Mouse (Mus musculus) hindbrain, embryonic 10.5 days (tissue): Measurements from ENCODE around the gene Csrp3. TPM values are rescaled to one million over a fixed set of nuclear protein-coding genes. Genes with fewer than 3 reads are reported as not detected.

Experiments
- DNase-seq: peaks from one replicate; pipeline ENCODE4 v3.0.0-alpha.2; 2017; ENCODE audit warnings: low spot score
- H3K27ac ChIP-seq: fragments of 300-500 bp; sonication (generic); 2 replicates; pipeline ENCODE4 v1.5.1; 2016; ENCODE audit warnings: mild to moderate bottlenecking, moderate library complexity
- H3K27me3 ChIP-seq: fragments of 300-500 bp; sonication (generic); 2 replicates; pipeline ENCODE4 v1.6.1; 2016; ENCODE audit warnings: mild to moderate bottlenecking; ENCODE audit not compliant: poor library complexity, insufficient read depth, severe bottlenecking
- H3K36me3 ChIP-seq: fragments of 300-500 bp; sonication (generic); 2 replicates; pipeline ENCODE4 v1.6.1; 2016; ENCODE audit warnings: mild to moderate bottlenecking, moderate library complexity
- H3K4me1 ChIP-seq: fragments of 300-500 bp; sonication (generic); replicated peaks from 2 replicates; pipeline ENCODE4 v1.6.1; 2016; ENCODE audit warnings: mild to moderate bottlenecking
- H3K4me3 ChIP-seq: fragments of 300-500 bp; sonication (generic); 2 replicates; pipeline ENCODE4 v1.5.1; 2016; ENCODE audit warnings: mild to moderate bottlenecking, moderate library complexity
- H3K9me3 ChIP-seq: fragments of 300-500 bp; sonication (generic); 2 replicates; pipeline ENCODE4 v1.6.1; 2016; ENCODE audit warnings: mild to moderate bottlenecking, moderate library complexity
- WGBS: fragments of 180-500 bp; shearing (Covaris S2); methylation state at CpG from one replicate; pipeline ENCODE4 v1.1.7; 2016; 5-methylcytosine and 5-hydroxymethylcytosine counted together
- polyA plus RNA-seq: library from polyadenylated mRNA; unstranded; fragments of >200 nt; fragmentation: Nextera tagmentation; extraction: Ambion mirVana; gene quantifications from 2 replicates; pipeline ENCODE4 v1.2.1, GENCODE M21; 2016

Csrp3 gene
- polyA plus RNA-seq, 1 experiment from 2014 or later = not detected

- peaks cover 16% of the 10 kb centered on the region for H3K4me1 ChIP-seq
- WGBS = 64% methylated on average over 2 of the region's 2 CpGs
- no peaks in the 10 kb centered on the region for H3K36me3 ChIP-seq
- H3K4me3 ChIP-seq = no peak overlapping the region
- H3K9me3 ChIP-seq = no peaks in the 10 kb centered on the region
- peaks cover 96% of the 10 kb centered on the region for H3K27me3 ChIP-seq
- no peak overlapping the region for H3K27ac ChIP-seq
- DNase-seq = no peak
Observed at GRCm38 (mm10) chr7:48838434-48838833, 9.4 kb downstream of the Csrp3 start.

DNA sequence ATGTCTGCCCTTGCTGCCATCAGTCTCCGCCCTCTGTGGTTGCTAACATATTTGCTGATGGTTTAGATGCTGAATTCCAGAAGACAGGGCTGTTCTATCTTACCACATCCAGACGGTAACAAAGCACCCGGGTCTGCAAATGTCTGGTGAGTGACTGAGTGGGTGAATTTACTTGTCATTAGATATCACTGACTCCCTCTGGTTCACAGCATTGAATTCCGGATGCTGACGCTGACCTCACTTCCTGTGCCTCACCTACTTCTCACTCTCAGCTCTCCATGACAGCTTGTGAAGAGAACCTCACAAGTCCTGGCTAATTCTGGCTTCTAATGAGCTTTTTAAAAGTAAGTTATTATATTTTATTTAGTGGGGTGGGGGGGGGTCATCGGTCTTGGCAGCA lies 10.9 kb downstream of the Csrp3 start:
- Histone ChIP-seq H3K27me3 (peaks cover 96% of the 10 kb centered on the region), H3K4me3 (no peak overlapping the region), H3K27ac (no peak overlapping the region), H3K4me1 (peaks cover 16% of the 10 kb centered on the region), H3K9me3 (no peaks in the 10 kb centered on the region), H3K36me3 (no peaks in the 10 kb centered on the region)
- no peak for DNase-seq
- WGBS = 84% methylated on average over 6 of the region's 6 CpGs

GRCm38 (mm10) chr7:48834989-48835626 lies 12.7 kb downstream of the Csrp3 start:
- peaks cover 16% of the 10 kb centered on the region for H3K4me1 ChIP-seq
- H3K27ac ChIP-seq = no peak overlapping the region
- H3K27me3 ChIP-seq = peaks cover 96% of the 10 kb centered on the region
- no peaks in the 10 kb centered on the region for H3K36me3 ChIP-seq
- no peak overlapping the region; the same call in 1 of the 2 replicates for H3K4me3 ChIP-seq
- no peaks in the 10 kb centered on the region for H3K9me3 ChIP-seq
- DNase-seq = no peak
- WGBS = 52% methylated on average over 12 of the region's 12 CpGs

GRCm38 (mm10) chr7:48834371-48834970 lies 13.4 kb downstream of the Csrp3 start:
- H3K9me3 ChIP-seq = no peaks in the 10 kb centered on the region
- no peak overlapping the region for H3K27ac ChIP-seq
- 52% methylated on average over 4 of the region's 4 CpGs for WGBS
- no peaks in the 10 kb centered on the region for H3K36me3 ChIP-seq
- no peak overlapping the region; the same call in 1 of the 2 replicates for H3K4me3 ChIP-seq
- H3K4me1 ChIP-seq = peaks cover 16% of the 10 kb centered on the region
- peaks cover 96% of the 10 kb centered on the region for H3K27me3 ChIP-seq
- no peak for DNase-seq

DNA sequence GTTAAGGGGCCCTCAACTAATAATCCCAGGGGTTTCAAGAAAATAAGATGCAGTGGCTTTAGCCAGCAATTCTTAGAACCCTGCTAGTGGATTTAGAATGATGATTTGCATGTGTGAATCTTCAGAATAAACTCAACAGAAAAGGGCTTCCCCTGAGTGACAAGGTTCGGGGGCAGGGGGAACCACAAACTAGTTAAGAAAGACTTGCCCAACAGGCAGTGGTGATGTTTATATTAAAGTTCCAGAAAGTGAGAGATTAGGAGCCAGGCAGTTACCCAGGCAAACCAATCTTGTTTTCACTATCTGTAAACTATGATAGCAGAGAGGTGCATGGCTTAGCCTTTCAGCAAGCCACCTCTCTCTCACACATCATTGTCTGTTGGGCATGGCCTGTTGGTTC lies 15.1 kb downstream of the Csrp3 start:
- peaks cover 96% of the 10 kb centered on the region for H3K27me3 ChIP-seq

DNA sequence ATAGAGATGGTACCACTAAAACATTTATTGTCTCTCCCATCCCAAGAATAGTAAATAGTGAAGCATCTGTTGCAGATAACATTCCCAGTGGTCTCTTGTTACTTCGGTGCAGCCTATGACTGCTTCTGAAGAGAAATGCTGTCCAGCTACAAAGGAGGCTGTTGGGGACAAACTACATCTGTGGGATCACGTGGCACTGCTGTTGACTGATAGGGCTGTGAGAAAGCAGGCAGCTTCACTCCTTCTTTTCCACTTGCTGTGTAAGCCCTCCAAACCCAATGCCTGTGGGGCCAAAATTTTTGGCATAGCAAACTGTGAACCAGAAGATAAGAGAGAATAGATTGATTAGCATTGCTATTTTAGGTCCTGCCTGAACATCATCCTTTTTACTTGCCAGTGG lies 17.4 kb downstream of the Csrp3 start:
- Histone ChIP-seq H3K4me1 (peaks cover 12% of the 10 kb centered on the region), H3K27me3 (peaks cover 93% of the 10 kb centered on the region), H3K36me3 (peaks cover 28% of the 10 kb centered on the region), H3K4me3 (no peak overlapping the region), H3K27ac (no peak overlapping the region), H3K9me3 (no peaks in the 10 kb centered on the region)
- no peak for DNase-seq
- 59% methylated on average over 2 of the region's 2 CpGs for WGBS

More for the DNA sequence above, 15.1 kb downstream of the Csrp3 start:
- Histone ChIP-seq H3K36me3 (peaks cover 6% of the 10 kb centered on the region), H3K27ac (no peak overlapping the region), H3K4me3 (no peak overlapping the region), H3K4me1 (peaks cover 16% of the 10 kb centered on the region), H3K9me3 (no peaks in the 10 kb centered on the region)
- 88% methylated on average over 1 of the region's 1 CpGs for WGBS
- DNase-seq = no peak

DNA sequence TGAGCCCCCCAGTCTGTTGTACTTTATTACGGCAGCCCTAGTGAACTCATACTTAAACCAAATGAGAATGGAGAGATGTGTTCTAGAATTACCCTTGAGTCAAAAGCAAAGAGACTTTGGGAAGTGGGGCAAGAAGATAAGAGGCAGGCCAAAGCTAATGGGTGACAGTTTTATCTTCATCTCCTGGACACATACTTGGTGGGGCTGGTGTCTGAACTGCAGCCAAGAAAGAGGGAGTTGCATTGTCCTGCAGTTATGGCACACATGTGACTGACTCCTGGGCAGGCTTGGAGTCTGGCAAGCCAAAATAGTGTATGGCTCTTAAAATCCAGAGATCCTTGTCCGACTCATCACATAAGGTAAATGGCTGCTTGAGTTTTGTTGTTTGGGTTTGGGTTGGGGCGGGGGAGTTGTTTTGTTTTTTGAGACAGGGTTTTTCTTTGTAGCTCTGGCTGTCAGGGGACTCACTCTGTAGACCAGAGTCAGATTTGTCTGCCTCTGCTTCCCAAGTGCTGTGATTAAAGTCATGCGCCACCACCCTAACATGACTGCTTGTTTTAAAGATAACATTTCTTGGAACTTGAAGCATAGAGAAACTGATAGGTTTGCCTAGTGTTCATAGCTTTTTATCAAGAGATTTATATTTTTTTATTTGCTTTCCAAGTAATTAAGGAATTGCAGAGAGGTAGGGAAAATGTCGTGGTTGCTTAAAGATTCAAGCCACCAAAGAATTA lies 18.5 kb downstream of the Csrp3 start:
- Histone ChIP-seq H3K4me3 (no peak overlapping the region), H3K36me3 (peaks cover 39% of the 10 kb centered on the region), H3K27me3 (peaks cover 95% of the 10 kb centered on the region), H3K9me3 (no peaks in the 10 kb centered on the region), H3K4me1 (peaks cover 2% of the 10 kb centered on the region), H3K27ac (no peak overlapping the region)
- no peak for DNase-seq
- WGBS = 89% methylated on average over 5 of the region's 5 CpGs

DNA sequence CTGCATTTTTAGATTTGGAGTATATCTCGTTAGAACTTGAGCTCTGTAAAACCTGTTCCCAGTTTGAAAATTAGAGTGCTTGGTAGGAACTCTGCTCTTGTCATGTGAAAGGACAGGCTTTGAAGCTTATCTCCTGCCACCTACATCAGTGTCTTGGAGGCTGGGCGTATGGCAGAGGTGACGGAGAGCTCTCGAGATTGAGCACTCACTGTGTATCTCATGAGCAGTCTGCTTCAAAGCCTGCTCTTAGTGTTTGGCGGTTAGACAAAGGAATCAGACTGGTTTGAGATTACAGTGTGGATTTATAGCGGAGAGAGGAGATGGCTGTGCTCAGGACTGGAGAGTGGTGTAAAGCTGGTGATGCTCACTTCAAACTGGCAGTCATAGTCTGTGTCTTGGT lies 22.7 kb downstream of the Csrp3 start:
- Histone ChIP-seq H3K4me1 (no peaks in the 10 kb centered on the region), H3K4me3 (no peak overlapping the region), H3K36me3 (peaks cover 81% of the 10 kb centered on the region), H3K9me3 (no peaks in the 10 kb centered on the region), H3K27ac (no peak overlapping the region), H3K27me3 (peaks cover 54% of the 10 kb centered on the region)
- no peak for DNase-seq
- 95% methylated on average over 6 of the region's 6 CpGs for WGBS

DNA sequence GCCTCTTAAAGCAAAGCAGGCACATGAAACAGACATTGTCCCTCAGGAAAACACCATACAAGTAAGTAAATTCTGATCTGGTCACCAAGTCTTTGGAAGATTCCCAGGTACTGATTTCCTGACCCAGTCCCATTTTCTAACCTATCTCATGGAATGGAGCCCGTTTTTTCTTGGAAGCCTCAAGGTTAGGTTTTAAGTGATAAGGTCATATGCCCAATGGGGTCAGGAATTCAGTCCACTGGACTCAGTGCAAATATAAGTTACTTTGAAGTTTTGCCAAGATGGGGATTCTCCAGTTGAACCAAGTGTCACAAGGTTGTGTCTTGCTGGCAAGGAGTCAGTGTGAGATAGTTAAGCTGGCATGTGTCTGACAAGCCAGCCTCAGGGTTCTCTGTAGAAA lies 23.2 kb downstream of the Csrp3 start:
- Histone ChIP-seq H3K36me3 (peaks cover 86% of the 10 kb centered on the region), H3K4me3 (no peak overlapping the region), H3K9me3 (no peaks in the 10 kb centered on the region), H3K27ac (no peak overlapping the region), H3K27me3 (peaks cover 49% of the 10 kb centered on the region), H3K4me1 (no peaks in the 10 kb centered on the region)
- no peak for DNase-seq
- WGBS = 85% methylated on average over 1 of the region's 1 CpGs

DNA sequence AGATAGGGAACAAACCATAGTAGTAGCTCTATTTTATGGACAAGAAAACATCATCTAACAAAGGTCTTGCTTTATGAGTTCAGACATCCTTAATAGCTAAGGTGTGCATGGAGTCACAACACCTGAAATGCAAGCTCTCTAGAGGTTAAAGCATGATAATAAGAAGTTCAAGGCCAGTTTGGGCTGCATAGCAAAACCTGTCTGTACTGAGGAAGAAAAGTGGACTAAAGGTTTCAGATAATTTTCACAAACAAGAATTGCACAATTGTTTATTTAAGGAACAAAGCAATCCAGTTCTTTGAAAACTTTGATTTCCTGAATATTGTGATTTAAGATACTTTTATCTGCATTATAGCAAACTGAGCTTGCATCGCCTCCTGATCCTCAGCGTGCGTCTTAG lies 24.2 kb downstream of the Csrp3 start:
- Histone ChIP-seq H3K36me3 (peaks cover 96% of the 10 kb centered on the region), H3K9me3 (no peaks in the 10 kb centered on the region), H3K4me1 (no peaks in the 10 kb centered on the region), H3K4me3 (no peak overlapping the region), H3K27me3 (peaks cover 38% of the 10 kb centered on the region), H3K27ac (no peak overlapping the region)
- 97% methylated on average over 3 of the region's 3 CpGs for WGBS
- no peak for DNase-seq

DNA sequence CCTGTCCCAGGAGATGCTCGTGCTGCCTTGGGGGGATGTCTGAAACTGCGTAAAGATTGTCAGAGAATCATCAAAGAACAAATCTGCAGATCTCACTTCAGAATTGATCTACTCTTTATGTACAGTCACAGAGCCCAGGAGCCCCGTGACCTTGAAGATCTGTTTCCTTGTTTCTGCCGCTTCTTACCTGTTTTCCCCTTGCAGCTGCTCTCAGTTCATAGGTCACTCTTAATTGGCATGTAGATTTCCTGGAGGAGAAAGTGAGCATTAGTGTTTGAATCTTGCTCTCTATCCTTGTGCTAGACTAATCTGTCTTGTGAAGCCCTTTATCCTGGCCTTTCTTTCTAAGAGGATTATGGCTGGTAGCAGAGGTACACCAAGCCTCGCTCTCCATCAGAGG lies 26.2 kb downstream of the Csrp3 start:
- WGBS = 92% methylated on average over 5 of the region's 5 CpGs

GRCm38 (mm10) chr7:48813594-48813993 lies 34.2 kb downstream of the Csrp3 start:
- 90% methylated on average over 1 of the region's 1 CpGs for WGBS
- no peaks in the 10 kb centered on the region for H3K27me3 ChIP-seq
- no peaks in the 10 kb centered on the region for H3K4me1 ChIP-seq
- no peak overlapping the region for H3K4me3 ChIP-seq
- no peaks in the 10 kb centered on the region for H3K9me3 ChIP-seq
- DNase-seq = no peak
- no peak overlapping the region for H3K27ac ChIP-seq
- peaks cover 82% of the 10 kb centered on the region for H3K36me3 ChIP-seq

More for the DNA sequence above, 26.2 kb downstream of the Csrp3 start:
- H3K27me3 ChIP-seq = peaks cover 20% of the 10 kb centered on the region
- no peak overlapping the region for H3K27ac ChIP-seq
- H3K4me1 ChIP-seq = no peaks in the 10 kb centered on the region
- peaks cover 100% of the 10 kb centered on the region for H3K36me3 ChIP-seq
- no peak overlapping the region for H3K4me3 ChIP-seq
- no peak for DNase-seq
- no peaks in the 10 kb centered on the region for H3K9me3 ChIP-seq

DNA sequence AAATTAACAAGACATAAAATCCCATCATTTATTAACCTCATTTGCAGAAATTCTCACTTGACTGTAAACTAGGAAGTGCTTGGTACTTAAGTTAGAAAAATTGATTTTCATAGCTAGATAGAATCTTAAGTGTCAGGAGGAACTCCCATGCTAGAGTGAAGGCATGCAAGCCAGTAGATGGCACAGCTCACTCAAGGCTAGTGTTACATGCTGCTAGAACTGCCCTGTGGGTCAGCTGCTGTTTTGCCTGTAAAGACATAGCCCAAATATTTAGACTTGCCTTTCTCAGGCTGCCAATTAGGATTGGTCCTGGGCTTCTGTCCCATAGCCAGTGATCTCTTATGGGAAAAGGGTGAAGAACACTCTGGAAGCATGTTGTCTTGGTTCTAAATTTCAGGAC lies 35.5 kb downstream of the Csrp3 start:
- Histone ChIP-seq H3K4me3 (no peak overlapping the region), H3K27me3 (no peaks in the 10 kb centered on the region), H3K27ac (no peak overlapping the region), H3K36me3 (peaks cover 80% of the 10 kb centered on the region), H3K4me1 (no peaks in the 10 kb centered on the region), H3K9me3 (no peaks in the 10 kb centered on the region)
- no peak for DNase-seq
